Mouse (Mus musculus): ENCODE data around the gene Lrrc4c. TPM values are rescaled to one million over a fixed set of nuclear protein-coding genes. Genes with fewer than 3 reads are reported as not detected.

Lrrc4c gene
- total and polyA plus RNA-seq, 3 experiments: not detected

- Histone ChIP-seq H3K9ac (ENCODE audit: insufficient read depth, low read depth) (no peak overlapping the region), H3K4me2 (ENCODE audit: insufficient read depth, low read depth, poor library complexity, severe bottlenecking) (no peak overlapping the region), H3K4me1 (ENCODE audit: control insufficient read depth in 1 of 2, insufficient read depth in 2 of 2) (no peaks in the 10 kb centered on the region), H3K79me2 (replicated peaks; ENCODE audit: control insufficient read depth, extremely low read depth, insufficient read depth, poor library complexity, severe bottlenecking) (no peaks in the 10 kb centered on the region), H3K27ac (ENCODE audit: insufficient read depth, low read depth) (no peak overlapping the region), H3K9me3 (replicated peaks; ENCODE audit: low read length) (peaks cover 18% of the 10 kb centered on the region), H3K27me3 (replicated peaks) (no peaks in the 10 kb centered on the region), H3K4me3 (replicated peaks in 1 of 3; ENCODE audit: low read depth in 2 of 3, low read length in 2 of 3, poor library complexity in 1 of 3) (no peak overlapping the region), H3K36me3 (replicated peaks in 1 of 2; ENCODE audit: control insufficient read depth in 1 of 2, insufficient read depth in 1 of 2, low read length in 1 of 2) (no peaks in the 10 kb centered on the region)
- DNase-seq (ENCODE audit: extremely low read depth): no peak
- dilution Hi-C loops (cut with MboI; ENCODE audit: extremely low pct_ligation_motif_present, extremely low pct_unique_long_range_greater_than_20kb, low sequenced_read_pairs): no loop called here
- in situ Hi-C loops (cut with MboI; ENCODE audit: low pct_ligation_motif_present, low pct_unique_long_range_greater_than_20kb, low sequenced_read_pairs): no loop called here
- no peak for TF ChIP-seq JUN (IDR thresholded peaks at IDR 0.05; ENCODE audit: insufficient read depth, low read depth, low read length)
- TF ChIP-seq MAFK (IDR thresholded peaks at IDR 0.05; ENCODE audit: insufficient replicate concordance, low read length): no peak
- TF ChIP-seq ZMIZ1 (IDR thresholded peaks at IDR 0.05; ENCODE audit: low read depth, low read length): no peak
- no peak for TF ChIP-seq RAD21 (IDR thresholded peaks at IDR 0.05; ENCODE audit: low read depth, low read length)
- TF ChIP-seq MAX (IDR thresholded peaks at IDR 0.05; ENCODE audit: low read length): no peak
- no peak for TF ChIP-seq KAT2A (IDR thresholded peaks at IDR 0.05; ENCODE audit: insufficient replicate concordance, low read length)
- TF ChIP-seq SIN3A (IDR thresholded peaks at IDR 0.05; ENCODE audit: low read length): no peak
- no peak for TF ChIP-seq USF1 (IDR thresholded peaks at IDR 0.05; ENCODE audit: low read depth, low read length)
- TF ChIP-seq E2F4 (IDR thresholded peaks at IDR 0.05; ENCODE audit: insufficient replicate concordance, low read depth, low read length): no peak
- TF ChIP-seq CTCF (conservative IDR thresholded peaks at IDR 0.05 in 1 of 2, IDR thresholded peaks at IDR 0.05 in 1 of 2; ENCODE audit: low read depth in 2 of 2, low read length in 2 of 2): no peak
Measured at GRCm38 (mm10) chr2:97391876-97392275, 1073.9 kb downstream of the Lrrc4c start.

- TF ChIP-seq ETS1 (conservative IDR thresholded peaks at IDR 0.05; ENCODE audit: low read depth, low read length) (no peak), USF1 (IDR thresholded peaks at IDR 0.05; ENCODE audit: low read depth, low read length) (no peak), MYC (IDR thresholded peaks at IDR 0.05; ENCODE audit: low read depth, low read length) (no peak), MAFK (IDR thresholded peaks at IDR 0.05; ENCODE audit: insufficient replicate concordance, low read length) (no peak), CTCF (conservative IDR thresholded peaks at IDR 0.05 in 1 of 2, IDR thresholded peaks at IDR 0.05 in 1 of 2; ENCODE audit: low read depth in 2 of 2, low read length in 2 of 2) (no peak), JUN (IDR thresholded peaks at IDR 0.05; ENCODE audit: insufficient read depth, low read depth, low read length) (no peak), ZMIZ1 (IDR thresholded peaks at IDR 0.05; ENCODE audit: low read depth, low read length) (no peak), RAD21 (IDR thresholded peaks at IDR 0.05; ENCODE audit: low read depth, low read length) (no peak), BHLHE40 (IDR thresholded peaks at IDR 0.05; ENCODE audit: low read depth, low read length) (no peak), NELFE (IDR thresholded peaks at IDR 0.05; ENCODE audit: low read depth, low read length) (no peak), CHD2 (IDR thresholded peaks at IDR 0.05; ENCODE audit: low read length) (no peak), KAT2A (IDR thresholded peaks at IDR 0.05; ENCODE audit: insufficient replicate concordance, low read length) (no peak), JUND (conservative IDR thresholded peaks at IDR 0.05; ENCODE audit: low read depth, low read length) (no peak), MXI1 (IDR thresholded peaks at IDR 0.05; ENCODE audit: low read depth, low read length) (no peak), POLR2AphosphoS2 (IDR thresholded peaks at IDR 0.05; ENCODE audit: low read depth, low read length) (no peak)
Measured at GRCm38 (mm10) chr2:97413066-97413465, 1095.1 kb downstream of the Lrrc4c start.

More at GRCm38 (mm10) chr2:97413066-97413465, 1095.1 kb downstream of the Lrrc4c start:
- Histone ChIP-seq H3K4me1 (ENCODE audit: control insufficient read depth in 1 of 2, insufficient read depth in 2 of 2) (no peaks in the 10 kb centered on the region), H3K27me3 (replicated peaks) (no peaks in the 10 kb centered on the region), H3K9me3 (replicated peaks; ENCODE audit: low read length) (peaks cover 12% of the 10 kb centered on the region), H3K4me3 (replicated peaks in 1 of 3; ENCODE audit: low read depth in 2 of 3, low read length in 2 of 3, poor library complexity in 1 of 3) (no peak overlapping the region), H3K4me2 (ENCODE audit: insufficient read depth, low read depth, poor library complexity, severe bottlenecking) (no peak overlapping the region), H3K9ac (ENCODE audit: insufficient read depth, low read depth) (no peak overlapping the region), H3K27ac (ENCODE audit: insufficient read depth, low read depth) (no peak overlapping the region), H3K79me2 (replicated peaks; ENCODE audit: control insufficient read depth, extremely low read depth, insufficient read depth, poor library complexity, severe bottlenecking) (no peaks in the 10 kb centered on the region), H3K36me3 (replicated peaks in 1 of 2; ENCODE audit: control insufficient read depth in 1 of 2, insufficient read depth in 1 of 2, low read length in 1 of 2) (no peaks in the 10 kb centered on the region)
- no peak for DNase-seq (ENCODE audit: extremely low read depth)
- in situ Hi-C loops (cut with MboI; ENCODE audit: low pct_ligation_motif_present, low pct_unique_long_range_greater_than_20kb, low sequenced_read_pairs): no loop called here
- dilution Hi-C loops (cut with MboI; ENCODE audit: extremely low pct_ligation_motif_present, extremely low pct_unique_long_range_greater_than_20kb, low sequenced_read_pairs): no loop called here

All from CH12.LX (cell line).